Mouse (Mus musculus): ENCODE measurements around the gene Olfr1322. TPM values are rescaled to one million over a fixed set of nuclear protein-coding genes. Genes with fewer than 3 reads are reported as not detected.

Olfr1322 gene
- not detected in 2 replicates for total RNA-seq (2014; rRNA removed)
- polyA plus RNA-seq (2015; fragmentation: Nextera tagmentation; extraction: Ambion mirVana), result not detected in 2 replicates

GRCm38 (mm10) chrX:49891383-49891782 lies at the start of gene Olfr1322:
Gene Olfr1322 (minus strand): TSS chrX:49891483.
- WGBS, result 79% methylated on average over 2 of the region's 2 CpGs
- Histone ChIP-seq H3K27me3 (ENCODE audit: insufficient read depth, low read length) (no peaks in the 10 kb centered on the region), H3K36me3 (ENCODE audit: insufficient read depth, low read length) (no peaks in the 10 kb centered on the region), H3K4me1 (ENCODE audit: insufficient read depth, low read length) (no peaks in the 10 kb centered on the region), H3K9me3 (ENCODE audit: low read length) (no peaks in the 10 kb centered on the region), H3K4me3 (ENCODE audit: low read depth, low read length) (no peak within 1 kb of the TSS), H3K4me2 (ENCODE audit: low read depth, low read length, poor library complexity, severe bottlenecking) (no peak within 1 kb of the TSS), H3K27ac (ENCODE audit: low read depth, low read length) (no peak within 1 kb of the TSS), H3K9ac (replicated peaks; ENCODE audit: low read length, poor library complexity, severe bottlenecking) (no peak within 1 kb of the TSS)
- no peak for TF ChIP-seq CTCF (IDR thresholded peaks at IDR 0.05)
- no peak for DNase-seq (ENCODE audit: low spot score)
- ATAC-seq (ENCODE audit: low FRiP score), result no peak

GRCm38 (mm10) chrX:49877651-49878349 lies 13.5 kb downstream of the Olfr1322 start:
- ATAC-seq (ENCODE audit: low FRiP score) (no peak), DNase-seq (ENCODE audit: low spot score) (no peak)
- H3K4me2 ChIP-seq (ENCODE audit: low read depth, low read length, poor library complexity, severe bottlenecking), result no peak overlapping the region
- H3K27me3 ChIP-seq (ENCODE audit: insufficient read depth, low read length), result no peaks in the 10 kb centered on the region
- H3K4me3 ChIP-seq (ENCODE audit: low read depth, low read length), result no peak overlapping the region
- no peak for TF ChIP-seq CTCF (IDR thresholded peaks at IDR 0.05)
- no peaks in the 10 kb centered on the region for H3K9me3 ChIP-seq (ENCODE audit: low read length)
- no peaks in the 10 kb centered on the region for H3K36me3 ChIP-seq (ENCODE audit: insufficient read depth, low read length)
- no peak overlapping the region for H3K27ac ChIP-seq (ENCODE audit: low read depth, low read length)
- no peak overlapping the region for H3K9ac ChIP-seq (replicated peaks; ENCODE audit: low read length, poor library complexity, severe bottlenecking)
- WGBS, result 74% methylated on average over 4 of the region's 4 CpGs
- H3K4me1 ChIP-seq (ENCODE audit: insufficient read depth, low read length), result no peaks in the 10 kb centered on the region

Other genes with a start within 250 kb of the Olfr1322 start
- gene Olfr1320, start 219.2 kb downstream of the Olfr1322 start, total RNA-seq (2014; rRNA removed), result not detected in 2 replicates
- gene Olfr1320, start 219.2 kb downstream of the Olfr1322 start, polyA plus RNA-seq (2015; fragmentation: Nextera tagmentation; extraction: Ambion mirVana), result not detected in 2 replicates
- gene Olfr1321, start 156.4 kb downstream of the Olfr1322 start, total RNA-seq (2014; rRNA removed), result not detected in 2 replicates
- not detected in 2 replicates for gene Olfr1321, start 156.4 kb downstream of the Olfr1322 start, polyA plus RNA-seq (2015; fragmentation: Nextera tagmentation; extraction: Ambion mirVana)
- 25.2 and 25.7 TPM in 2 replicates for gene Igsf1, start 93.7 kb downstream of the Olfr1322 start, total RNA-seq (2014; rRNA removed)
- gene Igsf1, start 93.7 kb downstream of the Olfr1322 start, polyA plus RNA-seq (2015; fragmentation: Nextera tagmentation; extraction: Ambion mirVana), result 21.3 and 23.0 TPM in 2 replicates
- not detected in 2 replicates for gene Olfr1323, start 127.9 kb upstream of the Olfr1322 start, total RNA-seq (2014; rRNA removed)
- gene Olfr1323, start 127.9 kb upstream of the Olfr1322 start, polyA plus RNA-seq (2015; fragmentation: Nextera tagmentation; extraction: Ambion mirVana), result not detected in 2 replicates

Measured in midbrain, postnatal 0 days (tissue).